9 mouse cellular contexts compared by ENCODE assay signal in the genomic region with DNA sequence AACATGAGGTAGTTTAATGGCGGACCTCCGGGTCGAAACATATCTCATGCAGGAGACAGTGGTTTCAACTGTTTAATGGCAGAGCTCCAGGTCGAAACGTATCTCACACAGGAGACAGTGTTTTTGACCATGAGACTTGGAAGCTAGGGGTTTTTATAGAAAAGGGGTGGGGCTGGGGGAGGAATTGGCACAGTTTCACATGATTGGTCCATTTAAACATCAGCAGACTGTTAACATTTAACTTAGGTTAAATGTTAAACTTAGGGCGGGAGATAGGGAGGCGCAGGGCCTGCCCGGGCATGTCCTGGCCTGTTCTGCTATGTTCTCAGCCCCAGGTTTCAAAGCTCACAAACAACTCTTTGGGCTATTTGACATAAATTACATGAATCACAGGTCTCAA. TPM values are rescaled to one million over a fixed set of nuclear protein-coding genes. Genes with fewer than 3 reads are reported as not detected.
"Had no signal": no experiment of that assay in that cellular context is flagged by ENCODE, and none has a peak within 500 bp of the region (broad histone marks: within the 10 kb centered on the region; RNA-seq: fewer than 3 reads in every experiment).

No protein-coding gene starts in this region.

RNA-seq across cellular contexts. Expression of gene Tmigd1, which starts 26.6 kb away (rescaled TPM):
- polyA plus RNA-seq: macrophage; midbrain, embryonic 11.5 days; midbrain, embryonic 13.5 days; midbrain, embryonic 15.5 days; midbrain, postnatal 0 days; neural tube, embryonic 12.5 days; neural tube, embryonic 14.5 days; spleen, adult 2 months; testis, adult 2 months had no signal
